Mouse (Mus musculus) kidney, embryonic 16.5 days (tissue): Measurements from ENCODE around the gene Vmn2r87. TPM values are rescaled to one million over a fixed set of nuclear protein-coding genes. Genes with fewer than 3 reads are reported as not detected.
A peak's percentile ranks its signal among the peaks of the same experiment; 100 is the strongest.
"Not testable (repeated sequence)": the region's sequence is repeated elsewhere in the genome, so short reads cannot be mapped to it uniquely, and the experiment has no call there.

Source experiments
- ATAC-seq: fragments of 200-750 bp; cut with Nextera tagmentation; 2 replicates; pipeline ENCODE4 v1.8.0; 2017; ENCODE audit warnings: moderate TSS enrichment; ENCODE audit not compliant: low FRiP score, low TSS enrichment
- H3K27ac ChIP-seq: fragments of 300-500 bp; sonication (generic); 2 replicates; pipeline ENCODE4 v1.5.1; 2014; ENCODE audit warnings: low read length
- H3K27me3 ChIP-seq: fragments of 300-500 bp; sonication (generic); 2 replicates; pipeline ENCODE4 v1.6.1; 2014; ENCODE audit warnings: low read length, control low read depth, mixed read lengths; ENCODE audit not compliant: insufficient read depth
- H3K36me3 ChIP-seq: fragments of 300-500 bp; sonication (generic); 2 replicates; pipeline ENCODE4 v1.6.1; 2014; ENCODE audit warnings: low read length, control low read depth, mixed read lengths; ENCODE audit not compliant: insufficient read depth
- H3K4me1 ChIP-seq: fragments of 300-500 bp; sonication (generic); 2 replicates; pipeline ENCODE4 v1.6.1; 2014; ENCODE audit warnings: low read length, control low read depth, mixed read lengths; ENCODE audit not compliant: insufficient read depth
- H3K4me2 ChIP-seq: fragments of 300-500 bp; sonication (generic); replicated peaks from 2 replicates; pipeline ENCODE4 v1.6.1; 2014; ENCODE audit warnings: low read depth, low read length
- H3K4me3 ChIP-seq: fragments of 300-500 bp; sonication (generic); 2 replicates; pipeline ENCODE4 v1.5.1; 2014; ENCODE audit warnings: mild to moderate bottlenecking, low read length
- H3K9ac ChIP-seq: fragments of 300-500 bp; sonication (generic); replicated peaks from 2 replicates; pipeline ENCODE4 v1.6.1; 2014; ENCODE audit warnings: low read length
- H3K9me3 ChIP-seq: fragments of 300-500 bp; sonication (generic); 2 replicates; pipeline ENCODE4 v1.6.1; 2016; ENCODE audit warnings: low read length, control low read depth
- WGBS: fragments of 180-500 bp; shearing (Covaris S2); extraction: QIAGEN DNeasy Blood & Tissue Kit; methylation state at CpG from one replicate; pipeline ENCODE4 v1.1.7; 2014; 5-methylcytosine and 5-hydroxymethylcytosine counted together
- polyA plus RNA-seq: library from polyadenylated mRNA; unstranded; fragments of >200 nt; fragmentation: Nextera tagmentation; extraction: Ambion mirVana; gene quantifications from 2 replicates; pipeline ENCODE4 v1.2.1, GENCODE M21; 2015

Gene Vmn2r87
- polyA plus RNA-seq: not detected in 2 replicates

GRCm38 (mm10) chr10:130497296-130497695 is at the start of gene Vmn2r87:
TSS of gene Vmn2r87 (minus strand) at chr10:130497396.
- Histone ChIP-seq H3K9me3 (no peaks in the 10 kb centered on the region), H3K27ac (no peak within 1 kb of the TSS), H3K36me3 (no peaks in the 10 kb centered on the region), H3K9ac (no peak within 1 kb of the TSS), H3K4me1 (no peaks in the 10 kb centered on the region), H3K27me3 (no peaks in the 10 kb centered on the region), H3K4me3 (no peak within 1 kb of the TSS), H3K4me2 (no peak within 1 kb of the TSS)
- no peak for ATAC-seq

GRCm38 (mm10) chr10:130544331-130544730 is 47.1 kb upstream of the Vmn2r87 start:
- not testable (repeated sequence) for H3K27ac ChIP-seq, H3K4me1 ChIP-seq, H3K27me3 ChIP-seq, H3K9ac ChIP-seq, H3K9me3 ChIP-seq, ATAC-seq, H3K4me3 ChIP-seq, H3K4me2 ChIP-seq, H3K36me3 ChIP-seq
- 69% methylated on average over 1 of the region's 1 CpGs for whole genome bisulfite sequencing

GRCm38 (mm10) chr10:130541931-130542691 is 44.9 kb upstream of the Vmn2r87 start:
- peak overlapping the region; percentile 67 for H3K4me2 ChIP-seq
- peak overlapping the region; percentile 69 for H3K9ac ChIP-seq
- H3K9me3 ChIP-seq, H3K36me3 ChIP-seq, H3K4me1 ChIP-seq, H3K27me3 ChIP-seq: not testable (repeated sequence)
- H3K27ac ChIP-seq: 0 out of 2 replicates have a peak overlapping the region, but pooled peaks have one; percentile 43
- ATAC-seq: peak; percentile 99
- peak overlapping the region; percentile 73 for H3K4me3 ChIP-seq
- 1% methylated on average over 20 of the region's 21 CpGs for WGBS

GRCm38 (mm10) chr10:130536101-130536500 is 38.9 kb upstream of the Vmn2r87 start:
- Histone ChIP-seq H3K36me3 (no peaks in the 10 kb centered on the region), H3K4me1 (no peaks in the 10 kb centered on the region), H3K4me3 (no peak overlapping the region), H3K4me2 (no peak overlapping the region), H3K27me3 (no peaks in the 10 kb centered on the region), H3K9me3 (no peaks in the 10 kb centered on the region), H3K9ac (no peak overlapping the region), H3K27ac (no peak overlapping the region)
- WGBS: 74% methylated on average over 3 of the region's 3 CpGs
- ATAC-seq: no peak

- Histone ChIP-seq H3K27me3 (no peaks in the 10 kb centered on the region), H3K4me2 (no peak overlapping the region), H3K9me3 (no peaks in the 10 kb centered on the region), H3K4me1 (no peaks in the 10 kb centered on the region), H3K27ac (no peak overlapping the region), H3K36me3 (no peaks in the 10 kb centered on the region), H3K4me3 (no peak overlapping the region), H3K9ac (no peak overlapping the region)
- 49% methylated on average over 10 of the region's 10 CpGs for WGBS
- no peak for ATAC-seq
These were observed 30.7 kb upstream of the Vmn2r87 start for GRCm38 (mm10) chr10:130527926-130528325.

GRCm38 (mm10) chr10:130470311-130470760 is 26.9 kb downstream of the Vmn2r87 start:
- peak; percentile 100 for ATAC-seq
- no peaks in the 10 kb centered on the region for H3K36me3 ChIP-seq
- H3K27me3 ChIP-seq: no peaks in the 10 kb centered on the region
- H3K9ac ChIP-seq: peak overlapping the region; percentile 69
- peak overlapping the region; percentile 86 for H3K4me2 ChIP-seq
- 3% methylated on average over 36 of the region's 36 CpGs for WGBS
- no peaks in the 10 kb centered on the region for H3K9me3 ChIP-seq
- no peak overlapping the region for H3K27ac ChIP-seq
- H3K4me1 ChIP-seq: no peaks in the 10 kb centered on the region
- peak overlapping the region; percentile 52 for H3K4me3 ChIP-seq

- not testable (repeated sequence) for ATAC-seq, H3K9ac ChIP-seq, H3K4me2 ChIP-seq, H3K9me3 ChIP-seq, H3K27ac ChIP-seq, H3K36me3 ChIP-seq, H3K27me3 ChIP-seq, H3K4me1 ChIP-seq, H3K4me3 ChIP-seq
- WGBS: 89% methylated on average over 1 of the region's 1 CpGs
These were observed 41.2 kb downstream of the Vmn2r87 start, which contains the start of gene Vmn2r86 for GRCm38 (mm10) chr10:130455950-130456349. TSS of gene Vmn2r86 (minus strand) at chr10:130456050.

GRCm38 (mm10) chr10:130444776-130445175 is 52.4 kb downstream of the Vmn2r87 start:
- no peaks in the 10 kb centered on the region for H3K9me3 ChIP-seq
- WGBS: 90% methylated on average over 21 of the region's 21 CpGs

GRCm38 (mm10) chr10:130434185-130434898 is 62.9 kb downstream of the Vmn2r87 start:
- ATAC-seq, H3K4me3 ChIP-seq: not testable (repeated sequence)

More at GRCm38 (mm10) chr10:130444776-130445175, 52.4 kb downstream of the Vmn2r87 start:
- H3K9ac ChIP-seq: no peak overlapping the region
- H3K4me3 ChIP-seq: no peak overlapping the region
- no peak overlapping the region for H3K27ac ChIP-seq
- no peak overlapping the region for H3K4me2 ChIP-seq
- no peaks in the 10 kb centered on the region for H3K4me1 ChIP-seq
- no peak for ATAC-seq
- H3K36me3 ChIP-seq: no peaks in the 10 kb centered on the region
- no peaks in the 10 kb centered on the region for H3K27me3 ChIP-seq

GRCm38 (mm10) chr10:130429603-130430002 is 67.6 kb downstream of the Vmn2r87 start, which contains the start of gene Vmn2r85:
TSS of gene Vmn2r85 (minus strand) at chr10:130429703.
- not testable (repeated sequence) for H3K9ac ChIP-seq

More at GRCm38 (mm10) chr10:130434185-130434898, 62.9 kb downstream of the Vmn2r87 start:
- 84% methylated on average over 11 of the region's 11 CpGs for WGBS
- not testable (repeated sequence) for H3K4me1 ChIP-seq, H3K27me3 ChIP-seq, H3K27ac ChIP-seq, H3K9me3 ChIP-seq, H3K9ac ChIP-seq, H3K4me2 ChIP-seq, H3K36me3 ChIP-seq

More at GRCm38 (mm10) chr10:130429603-130430002, 67.6 kb downstream of the Vmn2r87 start, which contains the start of gene Vmn2r85:
- H3K36me3 ChIP-seq, ATAC-seq, H3K4me2 ChIP-seq, H3K9me3 ChIP-seq, H3K4me3 ChIP-seq, H3K27me3 ChIP-seq, H3K4me1 ChIP-seq, H3K27ac ChIP-seq: not testable (repeated sequence)
